Mouse (Mus musculus) lung, postnatal 36 days (tissue): ENCODE measurements around the gene Lmln.
"Not testable (repeated sequence)": the region's sequence is repeated elsewhere in the genome, so short reads cannot be mapped to it uniquely, and the experiment has no call there.

ENCODE experiments used
- DNase-seq: peaks from one replicate; pipeline ENCODE4 v3.0.0; 2022; ENCODE audit warnings: mixed read lengths

Gene Lmln

DNA sequence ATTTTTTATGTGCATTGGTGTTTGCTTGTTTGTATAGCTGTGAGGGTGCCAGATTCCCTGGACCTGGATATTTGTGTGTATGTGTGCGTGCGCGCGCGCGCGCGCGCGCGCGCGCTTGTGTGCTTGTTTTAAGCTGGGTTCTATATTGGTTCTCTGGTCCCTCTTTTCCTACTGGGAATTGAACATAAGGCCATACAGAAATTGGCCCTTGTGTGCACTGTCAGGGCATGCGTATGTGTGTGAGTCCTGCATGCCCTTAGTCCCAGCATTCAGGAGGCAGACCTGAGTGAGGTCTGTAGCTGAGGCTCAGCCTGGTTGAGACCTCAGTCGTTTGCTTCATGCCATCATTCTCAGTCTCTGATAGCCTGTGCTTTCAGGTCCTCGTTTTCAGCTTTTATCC, 4.3 kb upstream of the Lmln start:
- no peak for DNase-seq

DNA sequence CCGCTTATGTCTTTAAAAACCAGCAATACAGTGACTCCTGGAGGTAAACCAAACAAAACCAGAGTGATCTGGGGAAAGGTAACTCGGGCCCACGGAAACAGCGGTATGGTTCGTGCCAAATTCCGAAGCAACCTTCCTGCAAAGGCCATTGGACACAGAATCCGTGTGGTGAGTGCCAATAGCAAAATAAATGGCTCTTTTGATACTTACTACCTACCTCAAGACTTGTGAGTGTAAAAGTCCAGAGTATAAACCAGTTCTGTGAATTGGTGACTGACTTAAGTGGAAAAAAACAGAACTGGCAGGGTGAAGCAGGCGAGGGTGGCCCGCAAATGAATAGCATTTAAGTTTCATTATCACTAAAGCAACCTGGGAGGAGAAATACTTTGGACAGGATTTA, 3.7 kb upstream of the Lmln start:
- not testable (repeated sequence) for DNase-seq

DNA sequence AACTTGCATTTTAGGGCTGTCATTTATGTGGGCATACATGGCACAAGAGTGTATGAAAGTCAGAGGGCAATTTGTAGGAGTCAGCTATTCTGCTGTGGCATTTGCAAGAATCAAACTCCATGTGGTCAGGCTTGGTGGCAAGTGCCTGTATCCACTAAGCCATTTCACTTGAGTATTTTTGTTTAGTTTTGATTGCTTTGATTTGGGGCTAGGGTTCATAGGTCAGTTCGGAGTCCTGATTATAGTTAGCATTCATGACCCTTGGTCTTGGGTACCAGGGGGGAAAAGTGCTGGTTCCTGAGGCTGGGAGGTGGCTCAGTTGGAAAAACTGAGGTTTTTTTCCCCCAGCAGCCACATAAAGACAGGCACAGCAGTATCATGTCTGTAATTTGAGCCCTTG, 2.9 kb upstream of the Lmln start:
- DNase-seq, result no peak

DNA sequence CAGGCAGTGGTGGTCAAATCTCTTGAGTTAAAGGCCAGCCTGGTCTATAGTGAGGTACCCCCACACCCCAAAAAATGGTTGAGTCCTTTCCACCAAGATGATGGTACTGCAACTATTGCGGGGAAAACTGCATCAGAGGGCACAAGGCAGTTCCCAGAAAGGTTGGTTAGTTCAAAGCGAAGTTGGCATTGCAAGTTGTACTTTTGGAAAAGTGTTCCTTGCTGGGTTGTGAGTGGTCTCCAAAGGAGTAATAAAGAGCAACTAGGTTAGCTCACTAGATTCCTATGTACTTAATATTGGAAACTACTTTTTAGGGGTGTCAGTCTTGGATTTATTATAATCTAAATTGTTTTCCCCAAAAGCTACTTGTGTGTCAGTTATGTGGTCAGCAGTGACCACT, 1.4 kb upstream of the Lmln start:
- no peak for DNase-seq

DNA sequence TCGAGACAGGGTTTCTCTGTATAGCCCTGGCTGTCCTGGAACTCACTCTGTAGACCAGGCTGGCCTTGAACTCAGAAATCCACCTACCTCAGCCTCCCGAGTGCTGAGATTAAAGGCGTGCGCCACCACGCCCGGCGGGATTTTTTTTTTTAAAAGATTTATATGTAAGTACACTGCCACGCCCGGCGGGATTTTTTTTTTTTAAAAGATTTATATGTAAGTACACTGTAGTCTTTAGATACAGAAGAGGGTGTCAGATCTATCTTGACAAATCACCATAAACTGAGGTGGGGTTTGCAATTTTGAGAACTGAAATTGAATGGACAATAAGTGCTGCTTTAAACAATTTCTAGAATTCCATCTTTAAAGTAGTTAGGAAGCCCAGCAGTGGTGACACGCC, 921 bp upstream of the Lmln start:
- no peak for DNase-seq

DNA sequence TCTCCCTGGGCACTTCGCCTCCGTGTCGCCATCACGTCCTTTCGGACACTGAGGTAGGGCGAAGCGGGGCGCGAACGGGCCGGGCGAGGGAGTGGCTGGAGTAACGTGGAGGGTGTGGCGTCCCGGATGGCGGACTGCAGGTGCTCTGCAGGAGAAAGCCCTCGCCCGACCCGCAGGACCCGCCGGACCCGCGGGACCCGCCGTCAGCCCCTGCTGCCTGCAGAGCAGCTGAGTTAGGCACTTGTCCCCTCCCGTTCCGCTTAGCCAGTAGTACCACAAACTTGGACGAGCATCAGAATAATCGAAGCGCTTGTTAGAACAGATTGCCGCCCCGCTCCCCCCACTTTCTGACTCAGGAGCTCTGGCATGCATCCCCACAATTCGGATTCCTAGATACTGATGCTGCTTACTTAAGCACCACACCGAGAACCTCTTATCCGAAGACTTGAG, 386 bp downstream of the Lmln start:
- DNase-seq, result peak; percentile 47

DNA sequence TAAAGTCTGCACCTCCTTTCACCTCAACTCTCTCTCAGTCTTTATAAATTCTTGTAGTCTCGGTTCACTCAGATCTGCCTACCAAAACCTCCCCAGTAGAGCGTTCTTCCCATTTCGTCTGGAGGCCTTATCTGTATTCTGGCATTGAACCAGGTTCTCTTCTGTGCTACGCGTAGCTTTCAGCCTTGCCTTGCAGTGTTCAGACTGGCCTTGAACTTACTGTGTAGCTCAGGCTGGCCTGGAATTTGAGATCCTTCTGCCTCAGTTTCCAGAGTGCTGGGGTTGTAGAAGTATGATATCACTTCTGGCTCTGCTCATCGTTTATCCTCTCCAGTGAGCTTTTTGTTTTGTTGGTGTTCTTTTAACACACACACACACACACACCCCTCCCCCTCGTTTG, 946 bp downstream of the Lmln start:
- DNase-seq, result no peak

DNA sequence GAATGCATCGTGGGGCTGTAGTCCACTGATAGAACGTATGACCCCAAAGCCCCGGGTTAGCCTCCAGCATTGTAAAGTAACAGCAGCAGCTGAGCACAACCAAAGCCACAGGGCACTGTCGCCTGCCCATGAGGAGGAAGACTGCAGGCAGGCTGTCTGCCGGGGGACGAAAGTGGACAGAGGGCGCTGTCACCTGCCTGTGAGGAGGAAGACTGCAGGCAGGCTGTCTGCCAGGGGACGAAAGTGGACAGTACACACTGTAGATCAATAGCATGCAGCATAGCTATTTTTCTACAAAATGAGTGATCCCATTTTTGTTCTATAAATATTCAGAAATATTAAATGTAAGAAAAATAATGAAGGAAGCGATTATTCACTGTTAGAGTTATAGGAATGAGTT, 2.3 kb downstream of the Lmln start:
- no peak for DNase-seq

DNA sequence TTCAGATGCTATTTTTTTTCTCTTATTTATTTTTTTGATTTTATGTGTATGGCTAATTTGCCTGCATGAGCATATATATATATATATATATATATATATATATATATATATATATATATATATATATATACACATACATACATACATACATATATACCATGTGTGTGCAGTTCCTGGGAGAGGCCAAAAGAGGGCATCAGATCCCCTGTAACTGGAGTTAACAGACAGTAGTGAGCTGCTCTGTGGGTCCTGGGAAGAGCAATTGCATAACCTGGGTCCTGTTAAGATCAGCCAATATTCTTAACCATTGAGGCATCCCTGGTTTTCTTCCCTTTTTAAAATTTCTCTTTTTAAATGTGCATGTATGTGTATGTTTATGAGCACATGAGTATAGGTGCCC, 8.6 kb downstream of the Lmln start:
- no peak for DNase-seq

DNA sequence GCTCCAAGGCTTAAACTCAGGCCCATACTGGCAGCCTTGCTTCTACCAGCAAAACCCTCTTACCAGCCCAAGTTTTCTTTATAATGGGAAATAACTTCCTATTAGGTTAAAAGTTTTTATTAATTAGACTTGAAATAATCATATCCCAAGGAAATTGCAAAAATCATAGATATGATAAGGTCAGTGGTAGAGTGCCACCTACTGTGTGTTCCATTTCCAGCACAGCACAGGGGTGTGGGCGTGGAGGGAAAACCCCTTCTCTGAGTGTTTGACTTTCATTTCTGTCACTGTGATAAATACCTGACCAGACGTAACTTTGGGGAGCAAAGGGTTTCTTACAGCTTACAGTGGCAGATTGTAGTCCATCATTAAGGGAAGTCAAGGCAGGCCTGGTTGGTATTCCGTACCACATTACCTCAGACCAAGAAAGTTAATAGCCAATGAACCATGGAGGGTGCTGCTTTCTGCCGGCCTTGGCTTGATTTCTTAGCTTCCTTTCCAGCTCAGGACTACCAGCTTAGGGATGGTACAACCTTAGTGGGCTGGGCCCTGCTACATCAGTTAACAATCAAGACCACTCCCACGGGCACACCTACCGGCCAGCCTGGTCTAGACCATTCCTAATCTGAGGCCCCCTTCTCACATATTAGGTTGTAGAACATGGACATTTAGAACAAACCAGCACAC, 10.7 kb downstream of the Lmln start:
- DNase-seq, result peak; percentile 24

DNA sequence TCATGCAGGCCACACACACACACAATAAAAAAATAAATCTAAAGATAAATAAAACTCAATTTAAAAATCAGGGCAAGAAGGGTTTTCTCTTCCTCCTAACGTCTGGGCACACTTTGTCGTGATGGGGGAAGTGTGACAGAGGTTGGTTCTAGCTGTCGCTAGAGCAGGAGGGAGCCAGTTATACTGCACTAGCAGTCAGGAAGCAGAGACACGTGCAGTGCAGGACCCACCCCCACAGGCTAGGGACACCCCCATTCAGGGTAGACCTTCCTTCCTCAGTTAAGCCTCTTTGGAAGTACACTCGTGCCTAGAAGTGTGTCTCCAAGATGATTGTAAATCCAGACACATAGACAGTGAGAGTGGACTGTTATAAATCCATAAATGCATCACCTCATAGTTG, 12.6 kb downstream of the Lmln start:
- no peak for DNase-seq

DNA sequence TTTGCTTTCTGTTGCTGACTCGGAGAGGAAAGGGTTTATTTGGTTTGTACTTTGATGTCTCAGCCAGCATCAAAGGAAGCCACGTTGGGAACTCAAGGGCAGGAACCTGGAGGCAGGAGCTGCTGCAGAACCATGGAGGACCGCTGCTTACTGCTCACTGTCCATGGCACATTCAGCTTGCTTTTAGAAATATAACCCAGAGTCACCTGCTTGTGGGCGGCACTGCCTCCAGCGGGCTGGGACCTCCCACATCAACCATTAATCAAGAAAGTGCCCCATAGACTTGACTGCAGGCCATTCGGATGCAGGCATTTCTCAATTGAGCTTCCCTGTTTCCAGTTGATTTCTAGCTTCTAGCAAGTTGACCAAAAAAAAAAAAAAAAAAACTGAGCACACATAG, 13.8 kb downstream of the Lmln start:
- no peak for DNase-seq

DNA sequence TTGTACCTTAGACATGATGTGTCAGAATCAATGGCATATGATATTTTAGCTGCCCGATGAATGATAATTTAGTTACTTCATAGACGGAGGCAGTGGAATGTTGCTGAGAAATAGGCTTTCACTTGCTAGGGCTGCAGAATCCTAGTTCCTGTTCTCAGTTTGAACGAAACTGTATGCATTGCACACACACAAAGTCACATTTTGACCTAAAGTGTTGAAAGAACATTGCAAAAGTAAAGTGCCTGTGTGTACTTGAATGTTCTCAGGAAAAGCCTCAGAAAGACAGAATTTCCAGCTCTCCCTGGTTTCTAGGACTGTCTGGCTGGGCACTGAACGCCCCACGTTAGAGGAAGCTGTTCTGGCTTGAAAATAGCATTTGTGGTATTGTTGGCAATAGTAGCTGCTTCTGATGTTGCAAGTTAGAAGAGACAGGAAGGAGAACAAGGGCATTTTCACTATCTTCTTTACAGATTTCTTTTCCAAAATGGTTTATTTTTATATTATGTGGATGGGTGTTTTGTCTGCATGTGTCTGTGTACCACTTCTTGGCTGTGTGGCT, 14.8 kb downstream of the Lmln start:
- peak; percentile 27 for DNase-seq

DNA sequence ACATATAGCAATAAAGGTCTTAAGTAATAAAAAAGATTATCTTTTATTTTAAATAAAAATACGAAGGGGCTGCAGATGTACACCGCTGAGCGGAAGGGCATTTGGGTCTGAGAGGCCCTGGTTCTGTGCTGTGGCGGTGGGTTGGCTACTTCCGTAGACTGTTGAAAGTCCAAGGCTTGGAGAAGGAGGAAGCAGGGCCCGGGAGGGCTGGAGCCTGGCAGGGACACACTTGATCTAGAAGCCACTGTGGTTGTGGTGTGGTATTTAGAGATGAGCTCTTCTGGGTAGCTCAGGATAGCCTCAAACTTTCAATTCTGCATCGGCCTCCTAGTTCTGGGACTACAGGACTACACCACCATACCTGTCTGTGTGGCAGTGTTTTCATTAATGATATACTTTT, 17.7 kb downstream of the Lmln start:
- DNase-seq, result peak; percentile 28

DNA sequence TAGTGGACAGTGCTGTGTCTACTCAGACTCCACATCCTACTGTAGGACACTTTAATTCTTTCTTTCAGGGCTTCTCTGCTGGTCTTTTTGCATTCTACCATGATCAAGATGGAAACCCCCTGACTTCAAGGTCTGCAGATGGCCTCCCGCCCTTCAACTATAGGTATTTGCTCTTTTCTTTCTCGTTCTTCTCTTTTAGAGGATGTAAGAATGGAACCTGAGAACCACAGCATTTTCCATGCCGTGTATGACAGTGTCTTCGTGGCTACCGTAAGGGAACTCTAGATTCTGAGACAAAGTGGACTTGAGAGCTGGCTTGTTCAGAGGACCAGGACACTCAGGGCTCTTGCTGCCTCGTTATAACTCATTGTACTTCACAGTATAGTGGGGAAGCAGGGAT, 20.6 kb downstream of the Lmln start:
- DNase-seq, result no peak

DNA sequence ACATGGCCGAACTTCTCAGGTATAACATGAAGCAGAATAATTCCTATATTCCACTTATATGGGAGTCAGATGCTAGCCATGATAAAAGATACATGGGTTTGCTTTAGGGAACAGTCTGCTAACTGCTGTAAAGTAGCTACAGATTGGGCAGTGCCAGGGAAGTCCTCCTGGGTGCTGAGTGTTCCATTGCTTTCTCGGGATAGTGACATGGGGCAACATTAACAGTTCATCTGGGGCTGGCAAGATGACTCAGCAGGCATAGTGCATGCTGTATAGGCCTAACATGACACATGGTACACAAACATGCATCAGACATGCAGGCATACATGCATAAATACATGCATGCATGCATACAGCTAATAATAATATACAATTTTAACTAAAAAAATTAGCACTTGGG, 21.7 kb downstream of the Lmln start:
- DNase-seq, result no peak

DNA sequence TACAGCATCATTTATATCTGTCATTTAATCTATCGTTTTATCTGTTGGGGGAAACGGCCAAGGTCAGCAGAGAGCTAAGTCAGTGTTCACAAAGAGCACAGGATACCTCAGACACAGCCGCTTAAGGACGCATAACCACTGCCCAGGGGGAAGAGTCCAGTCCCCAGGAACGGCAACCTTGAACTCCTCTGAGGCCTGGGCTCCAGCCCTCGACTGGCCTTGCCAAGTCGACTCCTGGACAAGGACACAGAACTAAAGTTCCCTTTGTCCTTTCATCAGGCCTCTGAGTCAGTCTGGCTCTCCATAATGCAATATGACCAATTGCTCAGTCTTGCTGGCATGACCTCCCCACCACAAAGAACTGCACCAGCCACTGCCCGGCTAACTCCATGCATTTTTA, 23.3 kb downstream of the Lmln start:
- no peak for DNase-seq

DNA sequence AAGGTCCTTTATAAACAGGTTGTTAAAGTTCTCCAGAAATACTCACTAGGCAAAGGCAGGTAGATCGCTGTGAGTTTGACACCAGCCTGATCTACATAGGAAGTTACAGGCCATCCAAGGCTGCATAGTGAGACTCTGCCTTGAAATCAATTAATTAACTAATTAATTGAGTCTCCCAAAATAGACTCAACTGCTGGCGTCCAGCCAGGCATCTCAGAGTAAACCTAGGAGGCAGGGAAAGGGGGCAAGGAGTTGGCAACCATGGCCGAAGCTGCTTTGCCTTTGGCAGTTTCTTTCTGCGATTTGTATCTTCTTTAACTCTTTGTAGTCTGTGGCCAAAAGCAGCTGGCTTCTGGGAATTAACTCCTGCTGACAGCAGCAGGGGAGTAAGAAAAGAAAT, 51.4 kb downstream of the Lmln start:
- no peak for DNase-seq

DNA sequence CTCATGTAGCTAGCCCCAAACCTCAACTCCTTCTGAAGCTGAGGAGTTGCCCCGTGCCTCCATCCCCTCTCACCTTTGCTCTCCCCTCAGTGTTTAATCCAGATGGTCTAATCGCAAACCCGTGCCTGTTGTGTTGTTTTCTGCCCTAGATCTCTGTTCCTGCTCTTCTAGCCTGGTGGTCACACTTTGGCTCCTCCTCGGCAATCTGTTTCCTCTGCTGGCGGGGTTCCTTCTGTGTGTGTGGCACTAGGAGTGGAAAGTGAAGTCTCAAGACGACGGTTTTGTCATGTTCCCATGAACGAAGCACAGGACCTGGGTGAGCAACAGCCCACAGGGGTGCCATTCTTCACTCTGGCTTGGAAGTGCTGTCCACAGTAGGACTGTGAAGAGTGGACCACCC, 61.1 kb downstream of the Lmln start:
- no peak for DNase-seq

DNA sequence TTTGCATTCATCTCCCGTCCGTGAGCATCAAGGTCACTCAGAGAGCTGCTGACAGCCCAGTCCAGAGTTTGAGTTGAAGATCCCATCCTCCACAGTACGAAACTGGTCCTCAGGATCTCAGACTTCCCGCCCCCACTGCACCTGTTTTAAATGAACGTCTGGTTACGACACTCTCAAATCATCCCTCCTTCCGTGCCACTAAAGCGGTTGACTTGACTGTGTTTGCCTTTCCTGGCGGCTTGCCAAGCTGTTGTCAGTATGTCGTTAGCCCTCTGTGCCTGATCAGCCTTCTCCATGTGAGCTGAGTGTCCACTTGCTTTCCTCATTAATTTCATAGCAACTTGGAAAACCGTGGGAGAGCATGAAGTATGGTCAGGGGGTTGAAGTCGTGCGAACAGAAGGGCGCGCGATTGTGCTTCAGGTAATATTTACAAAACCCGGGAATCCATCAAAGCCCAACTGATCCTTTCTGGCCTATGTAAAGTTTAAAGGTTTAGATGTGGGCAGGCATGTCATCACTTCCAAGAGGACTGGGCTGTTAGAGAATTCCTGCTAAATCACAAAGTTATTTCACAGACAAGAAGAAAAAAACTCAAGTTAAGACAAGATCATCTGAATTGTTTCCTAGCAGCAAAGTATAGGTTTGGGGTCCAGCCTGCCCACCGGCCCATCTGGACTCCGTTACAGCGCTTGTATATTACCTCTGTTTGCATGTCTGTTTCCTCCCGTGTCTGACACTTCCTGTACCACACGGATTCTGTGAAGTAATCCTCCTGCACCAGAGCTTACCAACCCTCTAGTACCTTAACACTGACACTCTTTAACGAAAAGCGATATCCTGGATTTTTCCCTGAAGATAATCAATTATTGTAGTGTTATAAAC, 61.9 kb downstream of the Lmln start:
- no peak for DNase-seq

DNA sequence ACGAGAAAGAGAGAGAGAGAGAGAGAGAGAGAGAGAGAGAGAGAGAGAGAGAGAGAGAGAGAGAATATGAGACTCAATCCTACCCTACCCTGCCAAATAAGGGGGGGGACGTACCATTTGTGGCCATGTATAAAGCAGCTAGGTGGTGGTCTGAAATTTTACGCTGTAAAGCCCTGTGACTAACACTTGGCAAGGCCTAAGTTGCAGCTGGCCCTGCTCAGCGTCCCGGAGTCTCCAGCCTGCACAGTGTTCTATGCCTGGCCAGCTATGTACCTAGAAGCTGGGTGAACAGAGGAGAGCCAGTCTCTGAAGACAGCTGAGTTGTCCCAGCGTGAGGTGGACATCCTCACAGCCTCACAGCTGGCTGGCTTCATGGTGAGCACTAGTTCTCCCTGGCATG, 64.7 kb downstream of the Lmln start:
- DNase-seq, result no peak

DNA sequence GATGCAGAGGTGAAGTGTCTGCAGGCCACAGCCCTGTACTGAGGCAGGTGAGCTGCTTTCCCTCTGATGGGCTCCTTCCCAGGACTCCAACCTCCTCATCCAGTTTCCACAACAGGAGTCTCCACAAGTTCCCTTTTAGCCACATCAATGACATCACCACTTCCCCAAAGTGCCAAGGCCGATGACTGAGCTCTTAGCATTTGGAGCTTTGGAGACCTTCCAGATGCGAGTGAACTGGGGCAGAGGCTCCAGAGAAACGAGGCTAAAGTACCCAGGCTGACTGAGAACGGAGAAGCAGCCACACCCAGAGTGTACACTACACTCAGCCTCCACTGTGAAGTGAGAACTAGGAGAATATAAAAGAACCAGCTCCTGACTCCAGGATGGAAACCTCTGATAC, 68.4 kb downstream of the Lmln start:
- DNase-seq, result peak; percentile 27

DNA sequence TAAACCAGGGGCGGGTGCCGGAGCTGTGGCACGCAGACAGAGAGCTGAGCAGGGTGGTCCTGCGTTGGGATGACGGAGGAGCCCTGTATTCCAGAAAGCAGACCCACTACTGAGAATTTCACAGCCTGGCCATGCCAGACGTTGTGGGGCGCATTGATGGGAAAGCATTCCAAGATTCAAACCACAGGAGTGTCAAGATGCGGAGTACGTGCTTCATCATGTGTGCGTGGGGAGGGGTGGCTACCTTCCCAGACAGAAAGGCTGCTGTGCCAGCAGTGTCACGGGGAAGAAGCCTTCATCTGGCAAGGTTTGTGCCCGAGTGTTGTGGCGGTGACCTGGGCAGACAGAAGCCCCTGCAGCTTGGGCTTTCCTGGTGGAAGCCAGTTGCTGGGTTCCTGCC, 70.9 kb downstream of the Lmln start:
- no peak for DNase-seq

DNA sequence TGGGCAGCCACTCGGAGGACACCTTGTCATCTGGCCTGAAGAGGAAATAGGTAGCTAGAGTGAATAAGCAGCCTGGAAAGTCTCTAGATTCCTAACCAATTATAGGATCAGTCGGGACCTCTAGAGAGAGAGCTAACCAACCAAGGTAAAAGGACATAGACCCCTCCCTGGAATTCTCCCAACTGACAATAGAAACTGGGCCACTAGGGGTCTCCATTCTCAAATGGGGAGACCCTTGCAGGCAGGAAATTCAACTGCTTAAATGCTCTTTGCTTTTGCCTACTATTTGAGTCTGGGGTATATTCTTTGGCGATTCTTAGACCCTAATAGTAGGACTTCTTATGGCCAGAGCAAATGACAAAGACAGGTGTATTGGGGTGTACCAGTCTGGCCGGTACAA, 72.8 kb downstream of the Lmln start:
- no peak for DNase-seq
